Mouse (Mus musculus) MEL (cell line): ENCODE data around the gene Mcat. TPM values are rescaled to one million over a fixed set of nuclear protein-coding genes. Genes with fewer than 3 reads are reported as not detected.

Experiments
- DNase-seq: peaks from one replicate; pipeline ENCODE4 v3.0.0; 2011; ENCODE audit warnings: low read depth, low spot score
- H3K27ac ChIP-seq: 2 replicates; pipeline ENCODE4 v1.5.1; 2012; ENCODE audit warnings: low read depth, mild to moderate bottlenecking, control low read depth, low read length, moderate library complexity; ENCODE audit not compliant: control insufficient read depth
- H3K27me3 ChIP-seq, 2 experiments: fragments of 150-350 bp in 1 of 2; sonication (generic) in 1 of 2; 2 replicates each; pipeline ENCODE4 v1.6.1; 2012; ENCODE audit warnings: low read length in 2 of 2, mild to moderate bottlenecking in 2 of 2, improper control_type of control experiment in 1 of 2, moderate library complexity in 1 of 2; ENCODE audit not compliant: insufficient read depth in 2 of 2, control insufficient read depth in 1 of 2
- H3K36me3 ChIP-seq, 2 experiments: 2 replicates each; pipeline ENCODE4 v1.6.1; 2012 to 2014; ENCODE audit warnings: low read length in 2 of 2, improper control_type of control experiment in 1 of 2, inconsistent platforms in 1 of 2, mild to moderate bottlenecking in 1 of 2; ENCODE audit not compliant: insufficient read depth in 2 of 2, control insufficient read depth in 1 of 2
- H3K4me1 ChIP-seq, 2 experiments: fragments of 150-350 bp in 1 of 2; sonication (generic) in 1 of 2; 2 replicates each; pipeline ENCODE4 v1.6.1; 2012; ENCODE audit warnings: low read length in 2 of 2, improper control_type of control experiment in 1 of 2, mild to moderate bottlenecking in 1 of 2; ENCODE audit not compliant: insufficient read depth in 2 of 2, control insufficient read depth in 1 of 2
- H3K4me3 ChIP-seq, 2 experiments: fragments of 150-350 bp in 1 of 2; sonication (generic) in 1 of 2; 2 replicates each; pipeline ENCODE4 v1.5.1; 2012; ENCODE audit warnings: low read depth in 2 of 2, low read length in 2 of 2, mild to moderate bottlenecking in 2 of 2, moderate library complexity in 2 of 2, control low read depth in 1 of 2, improper control_type of control experiment in 1 of 2; ENCODE audit not compliant: control insufficient read depth in 1 of 2, insufficient read depth in 1 of 2
- H3K79me2 ChIP-seq: 2 replicates; pipeline ENCODE4 v1.6.1; 2012; ENCODE audit warnings: mild to moderate bottlenecking, low read length, moderate library complexity; ENCODE audit not compliant: control insufficient read depth, poor library complexity, insufficient read depth
- H3K9ac ChIP-seq: 2 replicates; pipeline ENCODE4 v1.6.1; 2012; ENCODE audit warnings: low read depth, mild to moderate bottlenecking, control low read depth, low read length, moderate library complexity; ENCODE audit not compliant: control insufficient read depth, poor library complexity, severe bottlenecking
- H3K9me3 ChIP-seq: fragments of 150-350 bp; sonication (generic); replicated peaks from 2 replicates; pipeline ENCODE4 v1.6.1; 2012; ENCODE audit warnings: mild to moderate bottlenecking, low read length, improper control_type of control experiment, moderate library complexity; ENCODE audit not compliant: insufficient read depth
- BHLHE40 ChIP-seq: IDR thresholded peaks from 2 replicates; pipeline ENCODE4 v1.6.1; 2012; ENCODE audit warnings: low read depth, mild to moderate bottlenecking, inconsistent platforms, low read length, improper control_type of control experiment, borderline replicate concordance
- CTCF ChIP-seq, 3 experiments: IDR thresholded peaks in 2 of 3; conservative IDR thresholded peaks in 1 of 3; 2 replicates each; pipeline ENCODE4 v1.5.1; 2011 to 2012; ENCODE audit warnings: low read length in 3 of 3, low read depth in 2 of 3, mild to moderate bottlenecking in 2 of 3, improper control_type of control experiment in 1 of 3, inconsistent platforms in 1 of 3, mixed read lengths in 1 of 3, moderate library complexity in 1 of 3; ENCODE audit not compliant: control insufficient read depth in 1 of 3, insufficient read depth in 1 of 3, poor library complexity in 1 of 3, severe bottlenecking in 1 of 3
- ELF1 ChIP-seq: IDR thresholded peaks from 2 replicates; pipeline ENCODE4 v1.6.1; 2014; ENCODE audit warnings: low read depth, mild to moderate bottlenecking, inconsistent platforms, low read length, improper control_type of control experiment, moderate library complexity
- JUND ChIP-seq: IDR thresholded peaks from 2 replicates; pipeline ENCODE4 v1.6.1; 2011; ENCODE audit warnings: low read depth, mild to moderate bottlenecking, improper control_type of control experiment, low read length
- MAZ ChIP-seq: IDR thresholded peaks from 2 replicates; pipeline ENCODE4 v1.6.1; 2012; ENCODE audit warnings: low read depth, mild to moderate bottlenecking, inconsistent platforms, low read length, improper control_type of control experiment
- MXI1 ChIP-seq: IDR thresholded peaks from 2 replicates; pipeline ENCODE4 v1.6.1; 2011; ENCODE audit warnings: mild to moderate bottlenecking, low read depth, low read length, improper control_type of control experiment
- MYC ChIP-seq: IDR thresholded peaks from 2 replicates; pipeline ENCODE4 v1.6.1; 2011; ENCODE audit warnings: low read depth, mild to moderate bottlenecking, low read length, improper control_type of control experiment, moderate library complexity
- NELFE ChIP-seq: IDR thresholded peaks from 2 replicates; pipeline ENCODE4 v1.6.1; 2011; ENCODE audit warnings: low read depth, low read length, improper control_type of control experiment
- NRF1 ChIP-seq: IDR thresholded peaks from 2 replicates; pipeline ENCODE4 v1.6.1; 2014; ENCODE audit warnings: low read depth, mild to moderate bottlenecking, inconsistent platforms, low read length, improper control_type of control experiment, moderate library complexity; ENCODE audit not compliant: poor library complexity, insufficient read depth, severe bottlenecking
- RAD21 ChIP-seq: IDR thresholded peaks from 2 replicates; pipeline ENCODE4 v1.6.1; 2011; ENCODE audit warnings: mild to moderate bottlenecking, low read depth, low read length, improper control_type of control experiment
- SIN3A ChIP-seq: IDR thresholded peaks from 2 replicates; pipeline ENCODE4 v1.6.1; 2012; ENCODE audit warnings: low read length, improper control_type of control experiment, inconsistent platforms
- SMC3 ChIP-seq: IDR thresholded peaks from 2 replicates; pipeline ENCODE4 v1.6.1; 2011; ENCODE audit warnings: low read depth, low read length, improper control_type of control experiment
- ZC3H11A ChIP-seq: IDR thresholded peaks from 2 replicates; pipeline ENCODE4 v1.6.1; 2012; ENCODE audit warnings: low read depth, mild to moderate bottlenecking, inconsistent platforms, low read length, improper control_type of control experiment
- ZNF384 ChIP-seq: IDR thresholded peaks from 2 replicates; pipeline ENCODE4 v1.6.1; 2012; ENCODE audit warnings: low read depth, mild to moderate bottlenecking, inconsistent platforms, low read length, improper control_type of control experiment
- polyA plus RNA-seq, 2 experiments: library from polyadenylated mRNA; stranded (reverse) in 1 of 2; unstranded in 1 of 2; fragments of >175 nt in 1 of 2; fragments of >200 nt in 1 of 2; gene quantifications; 2 replicates each; pipeline versions ENCODE4 v1.2.1 to v1.2.4; 2012; ENCODE audit warnings: low replicate concordance in 2 of 2, low read depth in 1 of 2; ENCODE audit not compliant: insufficient read length in 2 of 2, insufficient read depth in 1 of 2, missing spikeins in 1 of 2
- total RNA-seq: library from RNA; depleted of rRNA; stranded (reverse); fragments of 300-350 nt; gene quantifications from 2 replicates; pipeline ENCODE4 v1.2.3, GENCODE M21; 2012; rRNA removed

The Mcat gene
- total RNA-seq = 32.6 and 35.9 TPM in 2 replicates
- 10 to 100 TPM in 1 of 2 experiments, not detected in 1; 28.8 TPM for polyA plus RNA-seq

DNA sequence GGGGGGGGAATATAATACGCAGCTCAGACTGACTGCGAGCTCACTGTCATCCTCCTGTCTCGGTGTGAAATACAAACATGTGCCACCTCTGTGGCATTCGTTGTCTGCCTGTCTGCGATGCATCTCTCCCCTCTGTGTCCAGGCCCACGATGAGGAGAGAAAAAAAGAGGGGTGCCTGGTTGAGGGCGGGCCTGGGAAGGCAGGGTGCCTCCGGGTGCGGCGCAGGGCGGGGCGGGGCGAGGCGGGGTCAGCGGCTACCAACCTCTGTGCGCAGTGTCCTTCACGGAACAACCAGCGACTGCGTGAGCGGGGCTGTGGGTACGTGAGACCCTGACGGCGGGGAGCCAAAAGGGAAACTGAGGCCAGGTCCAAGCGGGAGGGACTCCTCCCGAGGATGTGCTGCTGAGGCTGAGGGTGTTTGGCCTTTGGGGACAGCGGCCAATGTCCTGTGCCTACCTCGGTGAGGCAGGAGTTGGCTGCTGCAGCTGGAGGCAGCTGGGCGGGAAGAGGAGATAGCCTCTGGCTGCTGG lies at the start of gene Mcat, which contains the start of gene Tspo:
TSS of gene Mcat (minus strand) at position 461 of the 530 bp plus-strand sequence.
TSS of gene Tspo (plus strand) at position 266 of the 530 bp plus-strand sequence.
- H3K9ac ChIP-seq = peak within 1 kb of the TSS; percentile 74
- TF ChIP-seq ELF1 (no peak), NELFE (peak; percentile 50), NRF1 (peak; percentile 53; the same call in 1 of the 2 replicates), MXI1 (peak; percentile 69), MYC (peak; percentile 21), SIN3A (0 out of 2 replicates have a peak, but pooled peaks have one; percentile 38), ZNF384 (peak; percentile 69), JUND (no peak)
- peak within 1 kb of the TSS; percentile 72 to 95 for H3K4me3 ChIP-seq
- H3K9me3 ChIP-seq = no peaks in the 10 kb centered on the region
- H3K27ac ChIP-seq = peak within 1 kb of the TSS; percentile 74
- DNase-seq = peak; percentile 80
- H3K36me3 ChIP-seq = peaks cover 0 to 13% of the 10 kb centered on the region in 2 experiments; a peak in 2 of 4 replicates
- no peaks in the 10 kb centered on the region for H3K27me3 ChIP-seq
- peaks cover 2% of the 10 kb centered on the region; the same call in 1 of the 2 replicates for H3K79me2 ChIP-seq
- H3K4me1 ChIP-seq = peaks cover 9 to 31% of the 10 kb centered on the region in 2 experiments

DNA sequence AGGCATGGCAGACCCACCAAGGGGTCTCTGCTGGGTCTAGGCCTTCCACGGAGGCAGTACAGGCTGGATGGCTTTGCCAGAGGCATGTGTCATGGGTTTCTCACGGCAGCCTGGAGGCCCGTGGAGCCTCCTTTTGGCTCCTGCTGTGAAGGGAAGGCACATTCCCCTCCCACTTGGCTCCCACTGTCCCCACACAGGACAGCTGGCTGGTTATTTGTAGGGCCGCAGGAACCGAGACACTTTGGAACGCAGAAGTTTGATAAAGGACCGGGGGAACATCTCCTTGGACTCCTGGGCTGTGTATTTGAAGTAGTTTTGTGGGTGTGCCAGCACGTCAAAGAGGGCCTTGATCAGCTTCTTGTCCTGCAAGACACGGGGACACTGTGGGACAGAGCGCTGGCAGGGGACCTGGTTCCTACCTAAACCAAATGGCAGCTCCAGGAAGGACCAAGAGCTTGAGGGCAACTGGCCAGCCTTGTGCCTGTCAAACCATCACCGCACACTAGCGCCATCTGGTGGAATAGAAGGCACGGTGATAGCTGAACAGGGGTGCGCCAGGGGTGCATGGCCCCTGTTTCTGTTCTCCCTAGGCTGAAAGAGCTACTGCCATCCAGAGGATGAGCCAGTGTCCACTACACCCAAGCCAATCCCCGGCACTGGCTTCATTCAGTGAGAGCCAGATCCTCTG lies 43.7 kb upstream of the Mcat start:
- TF ChIP-seq RAD21 (peak; percentile 62), MAZ (no peak), JUND (no peak), BHLHE40 (0 out of 2 replicates have a peak, but pooled peaks have one; percentile 19), SMC3 (peak; percentile 87), CTCF (IDR thresholded peaks at IDR 0.05 in 2 of 3, conservative IDR thresholded peaks at IDR 0.05 in 1 of 3; ENCODE audit: control insufficient read depth in 1 of 3, insufficient read depth in 1 of 3, low read depth in 2 of 3, low read length in 3 of 3, poor library complexity in 1 of 3, severe bottlenecking in 1 of 3) (peak; percentile 85 to 92 (median 86)), ZC3H11A (peak; percentile 72)
- Histone ChIP-seq H3K9ac (no peak overlapping the region), H3K4me1 (peaks cover 0 to 3% of the 10 kb centered on the region in 2 experiments; a peak in 3 of 4 replicates), H3K9me3 (no peaks in the 10 kb centered on the region), H3K4me3 (no peak overlapping the region), H3K79me2 (no peaks in the 10 kb centered on the region), H3K27me3 (peaks cover 0 to 2% of the 10 kb centered on the region in 2 experiments; a peak in 1 of 4 replicates), H3K27ac (no peak overlapping the region), H3K36me3 (no peaks in the 10 kb centered on the region)
- peak; percentile 78 for DNase-seq
